Mouse (Mus musculus): ENCODE results near the gene Gtf3a.

DNA sequence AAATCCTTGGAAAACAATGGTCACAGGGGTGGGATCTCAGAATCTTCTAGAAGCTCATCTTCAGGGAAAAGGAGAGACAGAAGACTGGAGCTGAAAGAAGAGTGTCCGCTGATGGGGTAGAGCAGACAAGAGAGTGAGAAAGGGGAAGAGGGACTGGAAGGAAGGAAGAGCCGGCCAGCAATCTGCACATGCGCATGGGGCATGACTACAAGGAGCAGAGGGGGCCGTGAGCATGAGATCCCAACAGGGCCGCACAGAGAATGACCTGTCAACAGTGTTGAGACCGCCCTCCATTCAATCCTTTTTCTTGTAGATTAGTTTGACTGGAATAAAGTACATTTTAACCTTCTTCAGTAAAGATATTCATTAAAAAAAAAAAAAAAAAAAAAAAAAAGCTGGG lies 960 bp upstream of the Gtf3a start:
- no peak for TF ChIP-seq CTCF (IDR thresholded peaks at IDR 0.05; ENCODE audit: low read depth, low read length)
- TF ChIP-seq POLR2A (IDR thresholded peaks at IDR 0.05; ENCODE audit: extremely low read depth, insufficient read depth, low read length): no peak

All from liver, adult 2 months (tissue).